Mouse (Mus musculus) layer of hippocampus, adult 11-12 months (tissue): ENCODE results near the gene Zer1.
"Not testable (repeated sequence)": the region's sequence is repeated elsewhere in the genome, so short reads cannot be mapped to it uniquely, and the experiment has no call there.

Source experiments
- DNase-seq: peaks from one replicate; pipeline ENCODE4 v3.0.0; 2022; ENCODE audit warnings: low spot score

Zer1 gene

GRCm38 (mm10) chr2:30124472-30125274, at the start of gene Zer1:
Gene Zer1, minus strand, starts transcription at chr2:30124585.
- DNase-seq = peak; percentile 96

DNA sequence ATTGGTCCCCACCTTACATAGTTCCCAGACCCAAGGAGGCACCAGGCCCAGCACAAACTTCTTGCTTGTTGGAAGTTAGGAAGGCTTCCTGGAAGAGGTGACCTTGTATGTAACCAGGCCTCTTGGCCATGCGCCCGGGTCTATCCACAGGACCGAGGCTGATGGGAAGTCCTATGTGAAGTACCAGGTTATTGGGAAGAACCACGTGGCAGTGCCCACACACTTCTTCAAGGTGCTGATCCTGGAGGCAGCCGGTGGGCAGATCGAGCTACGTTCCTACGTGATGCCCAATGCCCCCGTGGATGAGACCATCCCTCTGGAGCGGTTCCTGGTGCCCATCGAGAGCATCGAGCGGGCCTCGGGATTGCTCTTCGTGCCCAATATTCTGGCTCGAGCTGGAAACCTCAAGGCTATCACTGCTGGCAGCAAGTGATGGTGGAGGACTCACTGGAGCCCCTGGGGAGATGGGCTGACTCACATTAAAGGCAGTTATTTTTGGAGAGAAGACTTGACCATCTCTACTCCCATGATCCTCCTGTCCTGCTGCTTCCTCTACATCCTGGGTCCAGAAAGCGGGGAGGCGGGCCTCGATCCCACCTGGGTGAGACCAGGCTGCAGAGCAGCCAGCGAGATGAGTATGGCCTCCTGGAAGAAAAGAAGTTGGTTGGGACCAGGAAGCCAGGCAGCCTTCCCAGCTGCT, 49.3 kb upstream of the Zer1 start:
- DNase-seq = no peak

GRCm38 (mm10) chr2:30171997-30172382, 47.6 kb upstream of the Zer1 start:
- DNase-seq = no peak

DNA sequence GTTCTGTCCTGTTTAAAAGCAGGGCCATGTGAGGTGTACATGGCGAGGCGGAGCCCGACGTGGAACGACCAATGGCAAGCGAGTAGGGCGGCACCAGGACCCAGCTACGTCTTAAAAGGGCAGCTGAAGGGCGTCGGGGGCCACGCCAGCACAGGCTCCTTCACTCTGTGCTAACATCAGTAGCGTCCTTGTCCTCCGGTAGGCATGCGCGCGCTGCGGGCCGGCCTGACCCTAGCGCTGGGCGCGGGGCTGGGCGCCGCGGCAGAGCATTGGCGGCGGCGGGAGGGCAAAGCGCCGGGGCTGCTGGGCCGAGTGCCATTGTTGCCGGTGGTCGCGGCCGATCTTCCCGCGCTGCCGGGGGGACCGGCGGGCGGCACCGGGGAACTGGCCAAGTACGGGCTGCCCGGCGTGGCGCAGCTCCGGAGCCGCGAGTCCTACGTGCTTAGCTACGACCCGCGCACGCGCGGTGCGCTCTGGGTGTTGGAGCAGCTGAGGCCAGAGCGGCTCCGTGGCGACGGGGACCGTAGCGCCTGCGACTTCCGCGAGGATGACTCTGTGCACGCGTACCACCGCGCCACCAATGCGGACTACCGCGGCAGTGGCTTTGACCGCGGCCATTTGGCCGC, 47.1 kb upstream of the Zer1 start, which contains the start of gene Endog:
Gene Endog (plus strand): TSS at position 123 of the 626 bp plus-strand sequence.
- DNase-seq = peak; percentile 90

DNA sequence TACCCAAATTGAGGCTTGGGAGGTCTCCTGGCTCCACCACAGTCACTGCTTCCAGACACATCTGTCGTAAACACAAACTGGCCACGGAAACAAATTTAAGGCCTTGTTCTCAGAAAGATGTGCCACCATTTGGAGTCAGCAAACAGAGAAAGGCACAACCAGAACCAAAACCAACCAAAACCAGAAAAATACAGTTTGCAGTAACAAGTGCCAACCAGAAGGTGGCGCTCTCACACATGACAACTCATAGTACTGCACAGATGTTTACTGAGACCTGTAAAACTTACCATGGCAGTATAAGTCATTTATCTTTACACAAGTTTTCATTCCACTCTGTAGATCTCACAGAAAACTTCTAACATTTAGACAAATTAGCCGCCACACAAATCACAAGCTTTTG, 42.3 kb upstream of the Zer1 start:
- no peak for DNase-seq

- DNase-seq = no peak
Observed at GRCm38 (mm10) chr2:30164340-30164932, 40.1 kb upstream of the Zer1 start.

DNA sequence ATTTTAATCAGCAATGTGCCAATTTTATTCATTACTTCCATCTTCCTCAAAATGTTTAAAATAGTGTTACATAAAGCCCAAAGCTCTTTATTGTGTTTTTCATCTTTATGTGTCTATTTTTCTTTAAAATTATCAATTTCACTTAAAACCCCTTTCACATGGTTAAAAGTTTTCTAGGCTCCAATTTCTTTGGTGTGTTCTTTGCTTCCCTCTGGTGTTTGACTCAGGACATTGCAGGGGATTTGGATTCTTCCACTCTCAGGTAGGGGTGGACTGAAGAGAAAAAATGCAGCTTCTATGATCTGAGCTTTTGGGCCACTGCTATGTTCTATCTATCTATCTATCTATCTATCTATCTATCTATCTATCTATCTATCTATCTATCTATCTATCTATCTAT, 37.4 kb upstream of the Zer1 start:
- DNase-seq = no peak

- not testable (repeated sequence) for DNase-seq
Observed at GRCm38 (mm10) chr2:30159871-30160270, 35.5 kb upstream of the Zer1 start.

DNA sequence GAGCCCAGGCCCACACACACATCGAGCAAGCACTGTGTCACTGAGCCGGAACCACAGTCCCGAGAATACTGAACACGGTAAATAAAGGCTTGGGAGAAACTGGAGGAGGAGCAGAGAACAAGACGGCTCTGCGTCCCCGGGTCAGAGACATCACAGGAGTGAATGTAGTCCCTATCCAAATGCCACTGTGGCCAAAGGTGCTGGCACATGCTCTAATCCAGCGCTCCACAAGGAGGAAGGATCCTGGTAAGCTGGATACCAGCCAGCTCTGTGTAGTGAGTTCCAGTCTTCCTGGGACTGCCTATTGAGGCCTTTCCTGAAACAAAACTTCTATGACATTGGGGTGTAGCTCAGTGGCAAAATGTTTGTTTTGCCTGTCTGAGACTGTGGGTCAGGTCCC, 28.2 kb upstream of the Zer1 start:
- no peak for DNase-seq

DNA sequence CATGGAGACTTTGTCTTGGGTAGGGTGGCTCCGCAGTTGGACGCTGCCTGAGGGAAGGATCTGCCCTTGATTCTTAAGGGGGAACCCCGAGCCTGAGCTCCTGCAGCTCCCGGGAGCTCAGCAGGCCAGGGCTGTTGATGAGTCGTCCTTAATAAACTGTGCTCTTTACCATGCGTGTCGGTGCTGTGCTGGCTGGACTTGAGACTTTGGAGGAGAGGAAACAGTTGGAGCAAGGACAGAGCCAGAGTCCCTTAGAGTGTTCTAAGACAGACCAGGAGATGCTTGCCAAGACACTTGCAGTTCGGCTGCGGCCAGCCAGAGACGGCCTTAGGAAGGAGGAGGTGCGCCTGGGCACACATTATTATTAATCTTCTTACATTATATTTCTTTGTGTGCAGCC, 27.5 kb upstream of the Zer1 start:
- DNase-seq = no peak

DNA sequence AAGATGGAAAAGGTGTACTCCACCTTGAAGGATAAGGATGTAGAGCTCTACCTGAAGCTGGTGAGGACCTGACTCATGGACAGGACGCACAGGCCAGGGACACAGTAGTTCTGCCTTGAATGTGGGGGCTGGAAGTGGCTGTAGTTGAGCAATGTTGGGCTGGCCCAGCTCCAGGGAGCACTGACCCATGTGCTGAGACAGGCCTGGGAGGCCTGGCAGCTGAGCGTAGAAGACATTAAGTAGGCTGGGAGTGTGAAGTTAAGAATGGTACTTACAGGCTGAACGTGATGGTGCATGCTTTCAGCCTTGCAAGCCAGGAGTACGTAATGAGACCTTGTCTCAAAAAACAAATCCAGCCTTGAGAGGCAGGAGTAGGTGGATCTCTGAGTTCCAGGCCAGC, 23.1 kb upstream of the Zer1 start:
- DNase-seq = no peak

GRCm38 (mm10) chr2:30144436-30144835, 20.1 kb upstream of the Zer1 start:
- no peak for DNase-seq

DNA sequence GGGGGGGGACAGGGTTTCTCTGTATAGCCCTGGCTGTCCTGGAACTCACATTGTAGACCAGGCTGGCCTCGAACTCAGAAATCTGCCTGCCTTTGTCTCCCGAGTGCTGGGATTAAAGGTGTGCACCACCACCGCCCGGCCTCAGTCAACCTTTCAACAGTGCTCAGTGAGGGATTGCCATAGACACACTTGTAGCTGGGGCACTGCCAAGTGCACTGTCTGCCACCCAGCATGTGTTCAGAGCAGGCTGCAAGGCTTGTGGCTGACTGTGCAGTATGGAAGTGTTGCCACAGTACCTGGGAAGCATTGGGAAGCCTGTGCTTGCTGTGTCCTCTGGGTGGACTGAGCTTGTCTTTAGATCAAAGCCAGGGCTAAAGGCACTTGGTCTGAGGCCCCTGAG, 15.6 kb upstream of the Zer1 start:
- not testable (repeated sequence) for DNase-seq

- DNase-seq = no peak
Observed at GRCm38 (mm10) chr2:30136458-30136857, 12.1 kb upstream of the Zer1 start.

- no peak for DNase-seq
Observed at GRCm38 (mm10) chr2:30134928-30135620, 10.7 kb upstream of the Zer1 start.

DNA sequence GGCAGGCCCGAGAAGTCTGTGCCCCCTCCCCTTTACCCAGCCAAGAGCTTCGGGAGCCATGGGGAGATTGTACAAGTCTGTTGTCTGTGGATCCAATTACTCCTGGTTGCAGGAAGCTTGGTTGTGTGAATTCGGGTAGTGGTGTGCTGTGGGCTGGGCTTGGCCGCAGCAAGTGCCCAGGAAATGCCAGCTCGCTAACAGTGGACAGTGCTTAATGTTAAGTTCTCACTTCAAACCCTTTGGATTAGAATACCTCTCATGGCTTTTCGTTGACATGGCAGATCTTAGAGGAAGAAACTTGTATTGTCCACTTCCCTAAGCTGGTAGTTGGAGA, 10.0 kb upstream of the Zer1 start:
- DNase-seq = no peak

GRCm38 (mm10) chr2:30133613-30134377, 9.4 kb upstream of the Zer1 start, which contains the start of gene Tbc1d13:
Gene Tbc1d13, plus strand, starts transcription at chr2:30133746.
- DNase-seq = peak; percentile 98

- DNase-seq = no peak
Observed at GRCm38 (mm10) chr2:30132801-30133612, 8.6 kb upstream of the Zer1 start.

DNA sequence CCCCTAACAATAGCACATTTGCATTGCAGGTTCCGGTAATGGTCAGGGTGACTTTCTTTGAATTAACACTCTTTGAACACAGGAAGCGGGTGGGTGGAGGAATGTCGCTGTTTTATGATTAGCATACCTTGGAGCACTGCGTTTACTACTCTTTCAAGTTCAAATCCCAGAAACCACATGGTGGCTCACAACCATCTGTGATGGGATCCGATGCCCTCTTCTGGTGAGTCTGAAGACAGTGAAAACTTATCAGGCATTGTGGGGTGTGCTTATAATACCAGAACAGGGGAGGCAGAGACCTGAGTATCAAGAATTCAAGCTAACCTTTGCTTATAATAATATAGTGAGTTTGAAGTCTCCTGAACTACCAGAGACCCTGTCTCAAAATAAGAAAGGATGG, 6.9 kb upstream of the Zer1 start:
- DNase-seq = not testable (repeated sequence)

DNA sequence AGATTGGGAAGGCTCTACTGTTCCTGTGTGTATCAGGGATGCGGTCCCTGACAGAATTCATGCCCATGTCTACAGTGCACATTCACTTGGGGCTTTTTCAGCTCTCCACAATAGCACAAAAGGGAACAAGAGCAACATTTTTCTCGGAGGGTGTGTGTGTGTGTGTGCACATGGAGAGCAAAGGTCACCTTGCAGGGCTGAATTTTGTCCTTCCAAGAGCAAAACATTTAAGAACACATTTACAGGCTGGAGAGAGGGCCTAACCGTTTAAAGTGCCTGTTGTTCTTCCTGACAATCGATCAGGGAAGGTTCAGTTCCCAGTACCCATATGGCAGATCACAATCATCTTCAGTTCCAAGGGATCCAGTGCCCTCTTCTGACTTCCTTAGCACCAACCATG, 5.8 kb upstream of the Zer1 start:
- no peak for DNase-seq
